Mouse (Mus musculus) spleen, adult 2 months (tissue): Measurements from ENCODE around the gene Sh2d3c.

Source experiments
- CTCF ChIP-seq: fragments of 200-500 bp; IDR thresholded peaks from 2 replicates; pipeline ENCODE4 v1.5.1; 2011; ENCODE audit warnings: mild to moderate bottlenecking, inconsistent platforms; ENCODE audit not compliant: insufficient read depth, insufficient read length, insufficient replicate concordance; ENCODE audit errors: extremely low read depth
- POLR2A ChIP-seq: fragments of 200-500 bp; IDR thresholded peaks from 2 replicates; pipeline ENCODE4 v1.6.1; 2011; ENCODE audit warnings: low read depth, low read length, inconsistent platforms

- TF ChIP-seq CTCF (no peak), POLR2A (no peak)
These were observed 11.1 kb downstream of the Sh2d3c start for GRCm38 (mm10) chr2:32731911-32732310.
